Mouse (Mus musculus): Measurements from ENCODE around the gene C87414.
"Not testable (repeated sequence)": the region's sequence is repeated elsewhere in the genome, so short reads cannot be mapped to it uniquely, and the experiment has no call there.

The C87414 gene

GRCm38 (mm10) chr5:93671451-93671850 lies at the start of gene C87414:
Gene C87414 (minus strand): TSS chr5:93671551.
- DNase-seq (ENCODE audit: low read depth): not testable (repeated sequence)

- DNase-seq (ENCODE audit: low read depth): not testable (repeated sequence)
Observed at GRCm38 (mm10) chr5:93684661-93685060, 13.3 kb upstream of the C87414 start.
